Mouse (Mus musculus) G1E (cell line): ENCODE data around the gene Gm43720.

Source experiments
- CTCF ChIP-seq: IDR thresholded peaks from 2 replicates; pipeline ENCODE4 v1.5.1; 2012; ENCODE audit warnings: low read depth, low read length, inconsistent platforms, mixed read lengths
- GATA1 ChIP-seq: IDR thresholded peaks from 2 replicates; pipeline ENCODE4 v1.6.1; 2012; ENCODE audit warnings: borderline replicate concordance, low read length, inconsistent platforms, mixed read lengths

- TF ChIP-seq CTCF (no peak), GATA1 (no peak)
Measured at GRCm38 (mm10) chr5:138256094-138256467, 23.7 kb downstream of the Gm43720 start.
